Mouse (Mus musculus) MEL (cell line): ENCODE data around the gene Tnfrsf21. TPM values are rescaled to one million over a fixed set of nuclear protein-coding genes. Genes with fewer than 3 reads are reported as not detected.

Experiments
- DNase-seq: peaks from one replicate; pipeline ENCODE4 v3.0.0; 2011; ENCODE audit warnings: low read depth, low spot score
- H3K27ac ChIP-seq: 2 replicates; pipeline ENCODE4 v1.5.1; 2012; ENCODE audit warnings: low read depth, mild to moderate bottlenecking, control low read depth, low read length, moderate library complexity; ENCODE audit not compliant: control insufficient read depth
- H3K27me3 ChIP-seq, 2 experiments: fragments of 150-350 bp in 1 of 2; sonication (generic) in 1 of 2; 2 replicates each; pipeline ENCODE4 v1.6.1; 2012; ENCODE audit warnings: low read length in 2 of 2, mild to moderate bottlenecking in 2 of 2, improper control_type of control experiment in 1 of 2, moderate library complexity in 1 of 2; ENCODE audit not compliant: insufficient read depth in 2 of 2, control insufficient read depth in 1 of 2
- H3K36me3 ChIP-seq, 2 experiments: 2 replicates each; pipeline ENCODE4 v1.6.1; 2012 to 2014; ENCODE audit warnings: low read length in 2 of 2, improper control_type of control experiment in 1 of 2, inconsistent platforms in 1 of 2, mild to moderate bottlenecking in 1 of 2; ENCODE audit not compliant: insufficient read depth in 2 of 2, control insufficient read depth in 1 of 2
- H3K4me1 ChIP-seq, 2 experiments: fragments of 150-350 bp in 1 of 2; sonication (generic) in 1 of 2; 2 replicates each; pipeline ENCODE4 v1.6.1; 2012; ENCODE audit warnings: low read length in 2 of 2, improper control_type of control experiment in 1 of 2, mild to moderate bottlenecking in 1 of 2; ENCODE audit not compliant: insufficient read depth in 2 of 2, control insufficient read depth in 1 of 2
- H3K4me3 ChIP-seq, 2 experiments: fragments of 150-350 bp in 1 of 2; sonication (generic) in 1 of 2; 2 replicates each; pipeline ENCODE4 v1.5.1; 2012; ENCODE audit warnings: low read depth in 2 of 2, low read length in 2 of 2, mild to moderate bottlenecking in 2 of 2, moderate library complexity in 2 of 2, control low read depth in 1 of 2, improper control_type of control experiment in 1 of 2; ENCODE audit not compliant: control insufficient read depth in 1 of 2, insufficient read depth in 1 of 2
- H3K79me2 ChIP-seq: 2 replicates; pipeline ENCODE4 v1.6.1; 2012; ENCODE audit warnings: mild to moderate bottlenecking, low read length, moderate library complexity; ENCODE audit not compliant: control insufficient read depth, poor library complexity, insufficient read depth
- H3K9ac ChIP-seq: 2 replicates; pipeline ENCODE4 v1.6.1; 2012; ENCODE audit warnings: low read depth, mild to moderate bottlenecking, control low read depth, low read length, moderate library complexity; ENCODE audit not compliant: control insufficient read depth, poor library complexity, severe bottlenecking
- H3K9me3 ChIP-seq: fragments of 150-350 bp; sonication (generic); replicated peaks from 2 replicates; pipeline ENCODE4 v1.6.1; 2012; ENCODE audit warnings: mild to moderate bottlenecking, low read length, improper control_type of control experiment, moderate library complexity; ENCODE audit not compliant: insufficient read depth
- BHLHE40 ChIP-seq: IDR thresholded peaks from 2 replicates; pipeline ENCODE4 v1.6.1; 2012; ENCODE audit warnings: low read depth, mild to moderate bottlenecking, inconsistent platforms, low read length, improper control_type of control experiment, borderline replicate concordance
- CHD1 ChIP-seq: IDR thresholded peaks from 2 replicates; pipeline ENCODE4 v1.6.1; 2012; ENCODE audit warnings: low read depth, mild to moderate bottlenecking, inconsistent platforms, low read length, improper control_type of control experiment
- CHD2 ChIP-seq: IDR thresholded peaks from 2 replicates; pipeline ENCODE4 v1.6.1; 2011; ENCODE audit warnings: low read length, improper control_type of control experiment
- EP300 ChIP-seq, 2 experiments: IDR thresholded peaks; 2 replicates each; pipeline ENCODE4 v1.6.1; 2011; ENCODE audit warnings: improper control_type of control experiment in 2 of 2, low read length in 2 of 2, low read depth in 1 of 2, mild to moderate bottlenecking in 1 of 2
- GABPA ChIP-seq: IDR thresholded peaks from 2 replicates; pipeline ENCODE4 v1.6.1; 2012; ENCODE audit warnings: low read depth, mild to moderate bottlenecking, inconsistent platforms, low read length, improper control_type of control experiment, moderate library complexity
- GATA1 ChIP-seq: IDR thresholded peaks from 2 replicates; pipeline ENCODE4 v1.6.1; 2011; ENCODE audit warnings: low read depth, low read length, improper control_type of control experiment
- JUND ChIP-seq: IDR thresholded peaks from 2 replicates; pipeline ENCODE4 v1.6.1; 2011; ENCODE audit warnings: low read depth, mild to moderate bottlenecking, improper control_type of control experiment, low read length
- KAT2A ChIP-seq: conservative IDR thresholded peaks from 2 replicates; pipeline ENCODE4 v1.6.1; 2012; ENCODE audit warnings: low read depth, low read length, improper control_type of control experiment, inconsistent platforms
- MAFK ChIP-seq: IDR thresholded peaks from 2 replicates; pipeline ENCODE4 v1.6.1; 2011; ENCODE audit warnings: low read depth, mild to moderate bottlenecking, low read length, improper control_type of control experiment, borderline replicate concordance
- MAZ ChIP-seq: IDR thresholded peaks from 2 replicates; pipeline ENCODE4 v1.6.1; 2012; ENCODE audit warnings: low read depth, mild to moderate bottlenecking, inconsistent platforms, low read length, improper control_type of control experiment
- MYB ChIP-seq: IDR thresholded peaks from 2 replicates; pipeline ENCODE4 v1.6.1; 2011; ENCODE audit warnings: mild to moderate bottlenecking, low read depth, low read length, improper control_type of control experiment
- MYC ChIP-seq: IDR thresholded peaks from 2 replicates; pipeline ENCODE4 v1.6.1; 2011; ENCODE audit warnings: low read depth, mild to moderate bottlenecking, low read length, improper control_type of control experiment, moderate library complexity
- NELFE ChIP-seq: IDR thresholded peaks from 2 replicates; pipeline ENCODE4 v1.6.1; 2011; ENCODE audit warnings: low read depth, low read length, improper control_type of control experiment
- POLR2A ChIP-seq, 2 experiments: IDR thresholded peaks; 2 replicates each; pipeline ENCODE4 v1.6.1; 2011 to 2012; ENCODE audit warnings: low read length in 2 of 2, mild to moderate bottlenecking in 2 of 2, control low read depth in 1 of 2, improper control_type of control experiment in 1 of 2, low read depth in 1 of 2, moderate library complexity in 1 of 2; ENCODE audit not compliant: control insufficient read depth in 1 of 2, insufficient read depth in 1 of 2, poor library complexity in 1 of 2
- POLR2AphosphoS5 ChIP-seq: IDR thresholded peaks from 2 replicates; pipeline ENCODE4 v1.6.1; 2012; ENCODE audit warnings: low read depth, borderline replicate concordance, mild to moderate bottlenecking, inconsistent platforms, low read length, moderate library complexity, mixed read lengths
- SIN3A ChIP-seq: IDR thresholded peaks from 2 replicates; pipeline ENCODE4 v1.6.1; 2012; ENCODE audit warnings: low read length, improper control_type of control experiment, inconsistent platforms
- SMC3 ChIP-seq: IDR thresholded peaks from 2 replicates; pipeline ENCODE4 v1.6.1; 2011; ENCODE audit warnings: low read depth, low read length, improper control_type of control experiment
- TBP ChIP-seq: IDR thresholded peaks from 2 replicates; pipeline ENCODE4 v1.8.0; 2011; ENCODE audit warnings: low read depth, low read length, improper control_type of control experiment
- UBTF ChIP-seq: IDR thresholded peaks from 2 replicates; pipeline ENCODE4 v1.6.1; 2012; ENCODE audit warnings: low read depth, mild to moderate bottlenecking, inconsistent platforms, low read length, improper control_type of control experiment, moderate library complexity, borderline replicate concordance; ENCODE audit not compliant: insufficient read depth
- ZKSCAN1 ChIP-seq: IDR thresholded peaks from 2 replicates; pipeline ENCODE4 v1.6.1; 2012; ENCODE audit warnings: low read depth, mild to moderate bottlenecking, inconsistent platforms, low read length, improper control_type of control experiment, moderate library complexity
- ZNF384 ChIP-seq: IDR thresholded peaks from 2 replicates; pipeline ENCODE4 v1.6.1; 2012; ENCODE audit warnings: low read depth, mild to moderate bottlenecking, inconsistent platforms, low read length, improper control_type of control experiment
- polyA plus RNA-seq, 2 experiments: library from polyadenylated mRNA; stranded (reverse) in 1 of 2; unstranded in 1 of 2; fragments of >175 nt in 1 of 2; fragments of >200 nt in 1 of 2; gene quantifications; 2 replicates each; pipeline versions ENCODE4 v1.2.1 to v1.2.4; 2012; ENCODE audit warnings: low replicate concordance in 2 of 2, low read depth in 1 of 2; ENCODE audit not compliant: insufficient read length in 2 of 2, insufficient read depth in 1 of 2, missing spikeins in 1 of 2
- total RNA-seq: library from RNA; depleted of rRNA; stranded (reverse); fragments of 300-350 nt; gene quantifications from 2 replicates; pipeline ENCODE4 v1.2.3, GENCODE M21; 2012

Tnfrsf21 gene
- total and polyA plus RNA-seq, 3 experiments, result not detected

GRCm38 (mm10) chr17:43025819-43026593, 9.7 kb downstream of the Tnfrsf21 start:
- Histone ChIP-seq H3K9ac (no peak overlapping the region), H3K27me3 (no peaks in the 10 kb centered on the region), H3K9me3 (no peaks in the 10 kb centered on the region), H3K4me1 (no peaks in the 10 kb centered on the region), H3K36me3 (no peaks in the 10 kb centered on the region), H3K27ac (no peak overlapping the region), H3K4me3 (no peak overlapping the region), H3K79me2 (no peaks in the 10 kb centered on the region)
- TF ChIP-seq GABPA (no peak), KAT2A (no peak), UBTF (no peak), ZKSCAN1 (no peak), MYB (no peak)
- no peak for DNase-seq

DNA sequence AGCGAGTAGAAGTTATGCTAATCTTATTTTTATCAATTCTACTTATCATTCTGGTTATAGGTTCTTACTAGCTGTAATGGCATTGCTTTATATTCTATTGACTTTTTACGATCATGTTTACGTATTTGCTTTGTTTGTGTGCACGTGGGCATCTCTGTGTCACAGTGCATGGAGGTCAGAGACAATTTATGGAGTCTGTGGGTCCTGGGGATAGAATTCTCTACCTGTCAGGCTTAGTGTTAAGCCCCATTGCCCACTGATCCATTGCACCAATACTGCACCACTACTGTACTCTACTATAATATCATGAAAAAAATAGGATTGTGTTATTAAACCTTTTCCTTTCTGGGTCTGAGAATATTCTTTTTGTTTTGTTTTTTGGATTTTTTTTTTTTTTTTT, 10.4 kb downstream of the Tnfrsf21 start:
- H3K36me3 ChIP-seq, result no peaks in the 10 kb centered on the region
- no peaks in the 10 kb centered on the region for H3K79me2 ChIP-seq
- no peak overlapping the region for H3K27ac ChIP-seq
- H3K9ac ChIP-seq, result no peak overlapping the region
- no peaks in the 10 kb centered on the region for H3K27me3 ChIP-seq
- no peaks in the 10 kb centered on the region for H3K9me3 ChIP-seq
- no peak overlapping the region for H3K4me3 ChIP-seq
- H3K4me1 ChIP-seq, result no peaks in the 10 kb centered on the region
- TF ChIP-seq CHD1 (no peak), MAZ (no peak), POLR2A (IDR thresholded peaks at IDR 0.05; ENCODE audit: control insufficient read depth in 1 of 2, insufficient read depth in 1 of 2, low read depth in 1 of 2, low read length in 2 of 2, poor library complexity in 1 of 2) (no peak), TBP (no peak), MAFK (no peak), EP300 (IDR thresholded peaks at IDR 0.05; ENCODE audit: low read depth in 1 of 2, low read length in 2 of 2) (no peak), ZNF384 (no peak), SIN3A (no peak), BHLHE40 (no peak), SMC3 (no peak), NELFE (no peak), MYC (no peak), MYB (no peak), GATA1 (no peak), GABPA (no peak), POLR2AphosphoS5 (no peak), CHD2 (no peak), JUND (no peak), UBTF (no peak)
- TF ChIP-seq, all 39 proteins: peak for 0
- DNase-seq, result no peak
